ENCODE assay signal across 1 mouse cellular context in the genomic region with DNA sequence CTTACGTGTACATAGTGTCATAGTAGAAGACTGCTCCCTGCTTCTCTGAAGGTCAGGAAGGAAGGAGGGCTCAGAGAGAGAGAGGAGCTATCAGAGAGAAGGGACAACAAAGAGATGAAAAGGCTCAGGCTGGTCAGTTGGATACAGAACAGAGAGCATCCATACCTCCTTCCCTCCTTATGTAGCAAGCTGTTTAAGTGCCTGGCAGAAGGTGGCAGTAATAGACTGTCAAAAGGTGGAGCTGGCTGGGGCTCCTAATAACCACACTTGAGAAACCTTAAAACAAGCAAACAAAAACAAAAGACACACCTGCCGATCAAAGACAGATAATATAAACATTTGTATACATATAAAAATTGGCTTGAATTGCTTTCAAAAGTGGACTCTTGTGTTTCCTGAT.
TF ChIP-seq lines count a peak whose summit lies in the region.

No protein-coding gene starts in this region.

TF ChIP-seq in MEL, 35 proteins besides CTCF, POLR2A, EP300 and RAD21 (continued from another document):
- TF ChIP-seq SMC3 (IDR thresholded peaks at IDR 0.05; ENCODE audit: low read depth, low read length): no peak
- TF ChIP-seq ETS1 (IDR thresholded peaks at IDR 0.05; ENCODE audit: low read depth, low read length): no peak
- TF ChIP-seq POLR2AphosphoS2 (IDR thresholded peaks at IDR 0.05; ENCODE audit: low read length): no peak
- TF ChIP-seq MXI1 (IDR thresholded peaks at IDR 0.05; ENCODE audit: low read depth, low read length): no peak
- TF ChIP-seq MEF2A (IDR thresholded peaks at IDR 0.05; ENCODE audit: extremely low read depth, insufficient replicate concordance, low read depth, low read length, poor library complexity, severe bottlenecking): no peak
- no peak for TF ChIP-seq ELF1 (IDR thresholded peaks at IDR 0.05; ENCODE audit: low read depth, low read length)
- no peak for TF ChIP-seq NELFE (IDR thresholded peaks at IDR 0.05; ENCODE audit: low read depth, low read length)
- no peak for TF ChIP-seq RCOR1 (IDR thresholded peaks at IDR 0.05; ENCODE audit: low read depth, low read length)
- no peak for TF ChIP-seq USF1 (IDR thresholded peaks at IDR 0.05; ENCODE audit: low read depth, low read length)
